Mouse (Mus musculus) neural tube, embryonic 12.5 days (tissue): ENCODE data around the gene Pbxip1. TPM values are rescaled to one million over a fixed set of nuclear protein-coding genes. Genes with fewer than 3 reads are reported as not detected.

Experiments
- ATAC-seq: fragments of 200-750 bp; cut with Nextera tagmentation; 2 replicates; pipeline ENCODE4 v1.8.0; 2017; ENCODE audit warnings: low read depth, mild to moderate bottlenecking, moderate TSS enrichment, moderate library complexity; ENCODE audit not compliant: low FRiP score
- H3K27ac ChIP-seq: fragments of 300-500 bp; sonication (generic); 2 replicates; pipeline ENCODE4 v1.5.1; 2016
- H3K27me3 ChIP-seq: fragments of 300-500 bp; sonication (generic); replicated peaks from 2 replicates; pipeline ENCODE4 v1.6.1; 2016; ENCODE audit warnings: mild to moderate bottlenecking
- H3K36me3 ChIP-seq: fragments of 300-500 bp; sonication (generic); 2 replicates; pipeline ENCODE4 v1.6.1; 2016; ENCODE audit warnings: mild to moderate bottlenecking
- H3K4me1 ChIP-seq: fragments of 300-500 bp; sonication (generic); 2 replicates; pipeline ENCODE4 v1.6.1; 2016
- H3K4me2 ChIP-seq: fragments of 300-500 bp; sonication (generic); replicated peaks from 2 replicates; pipeline ENCODE4 v1.6.1; 2016; ENCODE audit warnings: mild to moderate bottlenecking
- H3K4me3 ChIP-seq: fragments of 300-500 bp; sonication (generic); 2 replicates; pipeline ENCODE4 v1.5.1; 2016
- H3K9ac ChIP-seq: fragments of 300-500 bp; sonication (generic); 2 replicates; pipeline ENCODE4 v1.6.1; 2016; ENCODE audit warnings: mild to moderate bottlenecking
- H3K9me3 ChIP-seq: fragments of 300-500 bp; sonication (generic); 2 replicates; pipeline ENCODE4 v1.6.1; 2016; ENCODE audit warnings: mild to moderate bottlenecking
- WGBS: fragments of 180-500 bp; shearing (Covaris S2); methylation state at CpG from one replicate; pipeline ENCODE4 v1.1.7; 2016; 5-methylcytosine and 5-hydroxymethylcytosine counted together
- polyA plus RNA-seq: library from polyadenylated mRNA; unstranded; fragments of >200 nt; fragmentation: Nextera tagmentation; extraction: Ambion mirVana; gene quantifications from 2 replicates; pipeline ENCODE4 v1.2.1, GENCODE M21; 2016

Gene Pbxip1
- polyA plus RNA-seq: 15.5 and 16.8 TPM in 2 replicates

GRCm38 (mm10) chr3:89436176-89437113 lies at the start of gene Pbxip1:
Gene Pbxip1 (plus strand): TSS chr3:89436706.
- peak within 1 kb of the TSS; percentile 26 for H3K9ac ChIP-seq
- H3K27me3 ChIP-seq: no peaks in the 10 kb centered on the region
- H3K27ac ChIP-seq: no peak within 1 kb of the TSS
- H3K9me3 ChIP-seq: no peaks in the 10 kb centered on the region
- peak within 1 kb of the TSS; percentile 56 for H3K4me2 ChIP-seq
- peak within 1 kb of the TSS; percentile 29 for H3K4me3 ChIP-seq
- H3K4me1 ChIP-seq: peaks cover 17% of the 10 kb centered on the region
- 5% methylated on average over 16 of the region's 16 CpGs for WGBS
- peaks cover 31% of the 10 kb centered on the region for H3K36me3 ChIP-seq
- ATAC-seq: peak; percentile 37; the same call in 1 of the 2 replicates

GRCm38 (mm10) chr3:89387632-89388031 lies 48.9 kb upstream of the Pbxip1 start:
- H3K36me3 ChIP-seq: no peaks in the 10 kb centered on the region
- peaks cover 25% of the 10 kb centered on the region for H3K4me1 ChIP-seq
- H3K4me3 ChIP-seq: no peak overlapping the region
- peaks cover 8% of the 10 kb centered on the region for H3K27me3 ChIP-seq
- 75% methylated on average over 11 of the region's 11 CpGs for WGBS
- ATAC-seq: no peak
- no peak overlapping the region for H3K27ac ChIP-seq
- no peaks in the 10 kb centered on the region for H3K9me3 ChIP-seq
- no peak overlapping the region for H3K9ac ChIP-seq
- no peak overlapping the region; the same call in 1 of the 2 replicates for H3K4me2 ChIP-seq

GRCm38 (mm10) chr3:89388134-89388881 lies 48.2 kb upstream of the Pbxip1 start:
- ATAC-seq: no peak
- H3K4me2 ChIP-seq: no peak overlapping the region; the same call in 1 of the 2 replicates
- no peak overlapping the region for H3K27ac ChIP-seq
- H3K27me3 ChIP-seq: peaks cover 13% of the 10 kb centered on the region
- H3K9ac ChIP-seq: no peak overlapping the region
- H3K4me1 ChIP-seq: peaks cover 32% of the 10 kb centered on the region
- no peaks in the 10 kb centered on the region for H3K36me3 ChIP-seq
- H3K4me3 ChIP-seq: no peak overlapping the region
- 76% methylated on average over 11 of the region's 11 CpGs for WGBS
- H3K9me3 ChIP-seq: no peaks in the 10 kb centered on the region

- Histone ChIP-seq H3K9ac (no peak overlapping the region), H3K36me3 (no peaks in the 10 kb centered on the region), H3K9me3 (no peaks in the 10 kb centered on the region), H3K4me2 (no peak overlapping the region), H3K4me1 (peaks cover 40% of the 10 kb centered on the region), H3K27ac (no peak overlapping the region), H3K4me3 (no peak overlapping the region), H3K27me3 (peaks cover 13% of the 10 kb centered on the region)
- WGBS: 66% methylated on average over 6 of the region's 6 CpGs
- no peak for ATAC-seq
Measured at GRCm38 (mm10) chr3:89388901-89389740, 47.4 kb upstream of the Pbxip1 start.

- Histone ChIP-seq H3K4me3 (no peak overlapping the region), H3K4me2 (no peak overlapping the region), H3K9ac (no peak overlapping the region), H3K9me3 (no peaks in the 10 kb centered on the region), H3K4me1 (peaks cover 50% of the 10 kb centered on the region), H3K36me3 (no peaks in the 10 kb centered on the region), H3K27me3 (peaks cover 13% of the 10 kb centered on the region), H3K27ac (no peak overlapping the region)
- ATAC-seq: no peak
- WGBS: 57% methylated on average over 5 of the region's 5 CpGs
Measured at GRCm38 (mm10) chr3:89390111-89390515, 46.4 kb upstream of the Pbxip1 start.

- Histone ChIP-seq H3K36me3 (no peaks in the 10 kb centered on the region), H3K4me3 (peak overlapping the region; percentile 50), H3K27me3 (peaks cover 19% of the 10 kb centered on the region), H3K9me3 (no peaks in the 10 kb centered on the region), H3K4me1 (peaks cover 57% of the 10 kb centered on the region), H3K9ac (peak overlapping the region; percentile 69), H3K27ac (no peak overlapping the region), H3K4me2 (peak overlapping the region; percentile 100)
- WGBS: 15% methylated on average over 19 of the region's 19 CpGs
- no peak for ATAC-seq
Measured at GRCm38 (mm10) chr3:89390699-89391662, 45.5 kb upstream of the Pbxip1 start.

GRCm38 (mm10) chr3:89391663-89392511 lies 44.6 kb upstream of the Pbxip1 start:
- no peaks in the 10 kb centered on the region for H3K9me3 ChIP-seq
- 1% methylated on average over 56 of the region's 56 CpGs for WGBS
- peak overlapping the region; percentile 100 for H3K4me2 ChIP-seq
- no peak for ATAC-seq
- H3K27me3 ChIP-seq: peaks cover 22% of the 10 kb centered on the region
- H3K4me3 ChIP-seq: peak overlapping the region; percentile 50
- H3K9ac ChIP-seq: peak overlapping the region; percentile 69
- no peak overlapping the region for H3K27ac ChIP-seq
- peaks cover 60% of the 10 kb centered on the region for H3K4me1 ChIP-seq
- H3K36me3 ChIP-seq: no peaks in the 10 kb centered on the region

GRCm38 (mm10) chr3:89392871-89393311 lies 43.6 kb upstream of the Pbxip1 start:
- H3K4me3 ChIP-seq: peak overlapping the region; percentile 50
- no peaks in the 10 kb centered on the region for H3K36me3 ChIP-seq
- no peaks in the 10 kb centered on the region for H3K9me3 ChIP-seq
- no peak overlapping the region for H3K9ac ChIP-seq
- peak overlapping the region; percentile 100 for H3K4me2 ChIP-seq
- WGBS: 2% methylated on average over 22 of the region's 24 CpGs
- ATAC-seq: no peak
- no peak overlapping the region for H3K27ac ChIP-seq
- peaks cover 22% of the 10 kb centered on the region for H3K27me3 ChIP-seq
- H3K4me1 ChIP-seq: peaks cover 60% of the 10 kb centered on the region

- peak; percentile 94 for ATAC-seq
- H3K4me3 ChIP-seq: peak overlapping the region; percentile 50
- peak overlapping the region; percentile 100 for H3K4me2 ChIP-seq
- under 1% methylated on average over 15 of the region's 15 CpGs for WGBS
- no peak overlapping the region for H3K27ac ChIP-seq
- H3K9ac ChIP-seq: peak overlapping the region; percentile 50
- peaks cover 60% of the 10 kb centered on the region for H3K4me1 ChIP-seq
- H3K36me3 ChIP-seq: no peaks in the 10 kb centered on the region
- no peaks in the 10 kb centered on the region for H3K9me3 ChIP-seq
- H3K27me3 ChIP-seq: peaks cover 22% of the 10 kb centered on the region
Measured at GRCm38 (mm10) chr3:89393605-89394004, 42.9 kb upstream of the Pbxip1 start.
